Mouse (Mus musculus): ENCODE data around the gene Cacna1f. TPM values are rescaled to one million over a fixed set of nuclear protein-coding genes. Genes with fewer than 3 reads are reported as not detected.

Cacna1f gene
- total and polyA plus RNA-seq, 2 experiments from 2014 or later: 0.10 TPM

DNA sequence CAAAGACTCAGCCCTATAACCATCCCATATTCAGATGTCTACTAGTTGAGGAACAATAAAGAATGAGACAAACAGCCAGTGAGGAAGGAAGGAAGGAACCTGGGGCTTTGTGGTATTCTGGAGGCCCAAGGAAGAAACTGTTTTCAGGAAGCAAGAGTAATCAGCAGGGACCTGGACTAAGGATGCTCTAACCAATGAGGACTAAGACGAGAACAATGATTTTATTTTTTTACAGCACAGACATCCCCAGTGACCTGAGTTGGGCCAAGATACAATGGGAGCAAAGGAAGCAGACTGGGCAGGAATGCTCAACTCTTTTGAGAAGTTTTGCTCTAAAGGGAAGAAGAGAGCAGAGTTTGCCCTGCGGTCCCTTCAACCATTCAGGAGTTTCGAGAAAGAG is 56.1 kb downstream of the Cacna1f start:
- no peak for DNase-seq
- Histone ChIP-seq H3K4me2 (ENCODE audit: low read depth) (no peak overlapping the region), H3K9me3 (ENCODE audit: low read length) (no peaks in the 10 kb centered on the region), H3K36me3 (ENCODE audit: insufficient read depth) (no peaks in the 10 kb centered on the region), H3K27me3 (ENCODE audit: insufficient read depth, low read length) (no peaks in the 10 kb centered on the region), H3K27ac (ENCODE audit: low read depth, low read length) (no peak overlapping the region), H3K4me3 (ENCODE audit: low read depth, low read length) (no peak overlapping the region), H3K9ac (no peak overlapping the region), H3K4me1 (ENCODE audit: insufficient read depth) (no peaks in the 10 kb centered on the region)
- 81% methylated on average over 3 of the region's 3 CpGs for WGBS
- ATAC-seq: no peak
- TF ChIP-seq CTCF (IDR thresholded peaks at IDR 0.05; ENCODE audit: low read depth): no peak

GRCm38 (mm10) chrX:7664791-7665190 is 57.9 kb downstream of the Cacna1f start:
- no peaks in the 10 kb centered on the region for H3K27me3 ChIP-seq (ENCODE audit: insufficient read depth, low read length)
- DNase-seq: no peak
- H3K9ac ChIP-seq: no peak overlapping the region
- WGBS: 73% methylated on average over 11 of the region's 11 CpGs
- H3K9me3 ChIP-seq (ENCODE audit: low read length): no peaks in the 10 kb centered on the region
- H3K4me1 ChIP-seq (ENCODE audit: insufficient read depth): no peaks in the 10 kb centered on the region
- no peaks in the 10 kb centered on the region for H3K36me3 ChIP-seq (ENCODE audit: insufficient read depth)
- no peak overlapping the region for H3K27ac ChIP-seq (ENCODE audit: low read depth, low read length)
- no peak overlapping the region for H3K4me2 ChIP-seq (ENCODE audit: low read depth)
- no peak overlapping the region for H3K4me3 ChIP-seq (ENCODE audit: low read depth, low read length)
- TF ChIP-seq CTCF (IDR thresholded peaks at IDR 0.05; ENCODE audit: low read depth): no peak
- ATAC-seq: peak; percentile 47

DNA sequence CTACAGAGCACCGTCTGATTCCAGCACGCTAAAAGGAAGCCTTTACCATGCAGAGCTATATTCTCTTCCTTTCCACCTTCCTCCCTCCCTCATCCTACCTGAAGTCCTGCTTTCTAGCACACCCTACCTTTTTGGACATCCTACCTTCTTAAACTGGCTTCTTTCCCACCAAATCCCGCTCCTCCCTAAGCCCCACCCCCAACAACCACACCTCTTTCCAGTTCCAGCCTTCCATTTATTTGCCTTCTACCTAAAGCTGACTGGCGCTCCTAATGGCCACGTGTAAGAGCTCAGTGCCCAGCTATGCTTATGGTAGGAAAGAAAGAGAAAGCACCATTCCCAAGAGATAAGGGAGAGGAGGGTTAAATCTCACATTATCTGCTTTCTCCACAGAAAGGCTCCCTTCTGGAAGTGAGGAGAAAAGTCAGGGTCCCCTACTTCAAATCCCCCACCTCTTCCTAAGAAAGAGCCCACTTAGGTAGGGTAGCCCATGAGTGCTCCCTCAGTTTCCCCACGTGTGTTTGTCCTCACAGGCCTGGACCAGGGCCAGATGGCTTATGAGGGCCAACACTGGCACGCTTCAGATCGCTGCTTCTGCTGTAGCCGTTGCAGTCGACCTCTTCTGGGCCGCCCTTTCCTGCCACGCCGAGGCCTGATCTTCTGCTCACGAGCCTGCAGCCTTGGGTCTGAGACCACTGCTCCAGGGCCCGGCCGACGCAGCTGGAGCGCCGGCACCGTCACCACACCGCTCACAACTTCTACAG is 59.0 kb downstream of the Cacna1f start:
- Histone ChIP-seq H3K4me1 (ENCODE audit: insufficient read depth) (no peaks in the 10 kb centered on the region), H3K9ac (no peak overlapping the region), H3K27ac (ENCODE audit: low read depth, low read length) (no peak overlapping the region), H3K36me3 (ENCODE audit: insufficient read depth) (no peaks in the 10 kb centered on the region), H3K4me2 (ENCODE audit: low read depth) (no peak overlapping the region), H3K9me3 (ENCODE audit: low read length) (no peaks in the 10 kb centered on the region), H3K4me3 (ENCODE audit: low read depth, low read length) (no peak overlapping the region), H3K27me3 (ENCODE audit: insufficient read depth, low read length) (no peaks in the 10 kb centered on the region)
- no peak for DNase-seq
- no peak for ATAC-seq
- no peak for TF ChIP-seq CTCF (IDR thresholded peaks at IDR 0.05; ENCODE audit: low read depth)
- WGBS: 72% methylated on average over 21 of the region's 21 CpGs

GRCm38 (mm10) chrX:7670390-7670881 is 63.6 kb downstream of the Cacna1f start:
- H3K4me1 ChIP-seq (ENCODE audit: insufficient read depth): no peaks in the 10 kb centered on the region
- H3K4me2 ChIP-seq (ENCODE audit: low read depth): peak overlapping the region; percentile 52
- peak overlapping the region; percentile 42 for H3K4me3 ChIP-seq (ENCODE audit: low read depth, low read length)
- peak overlapping the region; percentile 52 for H3K9ac ChIP-seq
- ATAC-seq (peak; percentile 77), DNase-seq (peak; percentile 73)
- TF ChIP-seq CTCF (IDR thresholded peaks at IDR 0.05; ENCODE audit: low read depth): no peak
- no peaks in the 10 kb centered on the region for H3K9me3 ChIP-seq (ENCODE audit: low read length)
- H3K27me3 ChIP-seq (ENCODE audit: insufficient read depth, low read length): no peaks in the 10 kb centered on the region
- peak overlapping the region; percentile 75 for H3K27ac ChIP-seq (ENCODE audit: low read depth, low read length)
- H3K36me3 ChIP-seq (ENCODE audit: insufficient read depth): no peaks in the 10 kb centered on the region
- 35% methylated on average over 18 of the region's 19 CpGs for WGBS

DNA sequence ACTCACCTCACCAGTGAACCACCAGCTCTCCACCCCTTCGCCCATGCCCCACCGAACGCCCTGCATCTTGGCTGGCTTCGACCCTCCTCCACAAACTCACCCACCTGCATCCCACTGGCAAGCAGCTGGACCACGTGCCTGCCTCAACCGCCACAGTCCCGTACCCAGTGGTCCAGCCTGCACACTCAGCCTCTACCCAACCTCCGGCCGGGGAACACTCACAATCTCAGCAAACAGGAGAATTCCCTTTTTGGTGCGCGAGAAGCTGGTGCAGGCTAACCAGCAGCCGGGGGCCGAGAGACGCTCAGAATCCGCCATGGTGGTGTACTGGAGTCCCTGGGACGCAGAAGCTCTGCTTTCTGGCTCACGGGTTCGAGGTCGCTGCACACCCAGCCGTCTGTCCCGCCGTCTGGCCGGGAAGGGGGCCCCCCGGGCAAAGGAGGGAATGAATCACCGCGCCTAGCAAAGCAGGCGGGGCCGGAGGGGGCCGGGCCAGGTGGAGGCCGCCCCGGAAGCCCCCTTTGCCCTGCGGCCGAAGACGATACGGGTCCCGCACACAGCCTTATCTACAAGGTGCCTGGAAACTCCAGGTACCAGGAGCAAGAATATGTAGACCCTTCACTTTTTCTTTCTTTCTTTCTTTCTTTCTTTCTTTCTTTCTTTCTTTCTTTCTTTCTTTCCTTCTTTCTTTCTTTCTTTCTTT is 64.2 kb downstream of the Cacna1f start, which contains the start of gene Plp2:
Gene Plp2, minus strand, starts transcription at position 470 of the 703 bp plus-strand sequence.
- peak within 1 kb of the TSS; percentile 42 for H3K4me3 ChIP-seq (ENCODE audit: low read depth, low read length)
- peak within 1 kb of the TSS; percentile 75 for H3K27ac ChIP-seq (ENCODE audit: low read depth, low read length)
- H3K9ac ChIP-seq: peak within 1 kb of the TSS; percentile 52
- ATAC-seq: peak; percentile 53
- H3K36me3 ChIP-seq (ENCODE audit: insufficient read depth): no peaks in the 10 kb centered on the region
- H3K4me1 ChIP-seq (ENCODE audit: insufficient read depth): no peaks in the 10 kb centered on the region
- TF ChIP-seq CTCF (IDR thresholded peaks at IDR 0.05; ENCODE audit: low read depth): no peak
- H3K4me2 ChIP-seq (ENCODE audit: low read depth): peak within 1 kb of the TSS; percentile 52
- 28% methylated on average over 36 of the region's 36 CpGs for WGBS
- H3K27me3 ChIP-seq (ENCODE audit: insufficient read depth, low read length): no peaks in the 10 kb centered on the region
- H3K9me3 ChIP-seq (ENCODE audit: low read length): no peaks in the 10 kb centered on the region
- DNase-seq: peak; percentile 36

DNA sequence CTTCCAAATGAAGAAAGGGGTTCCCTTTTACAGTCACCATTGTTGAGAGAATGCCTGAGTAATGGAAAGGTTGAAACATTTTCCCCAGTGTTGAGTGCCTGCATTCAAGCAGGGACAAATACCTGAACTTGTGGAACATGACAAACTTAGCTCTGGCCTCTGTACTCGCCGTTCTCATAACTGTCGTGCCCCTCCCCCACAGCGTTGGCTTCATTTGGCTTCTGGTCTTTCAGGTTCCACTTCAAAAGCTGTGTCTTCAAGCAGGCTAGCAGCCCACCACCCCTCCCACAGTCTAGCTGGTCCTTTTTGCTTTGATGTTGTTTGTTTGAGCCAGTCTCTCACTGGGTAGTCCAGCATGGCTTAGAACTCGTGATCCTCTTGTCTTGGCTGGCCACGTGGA is 65.9 kb downstream of the Cacna1f start:
- H3K36me3 ChIP-seq (ENCODE audit: insufficient read depth): no peaks in the 10 kb centered on the region
- H3K4me3 ChIP-seq (ENCODE audit: low read depth, low read length): no peak overlapping the region
- no peaks in the 10 kb centered on the region for H3K27me3 ChIP-seq (ENCODE audit: insufficient read depth, low read length)
- WGBS: 68% methylated on average over 6 of the region's 6 CpGs
- no peak overlapping the region for H3K9ac ChIP-seq
- no peak for TF ChIP-seq CTCF (IDR thresholded peaks at IDR 0.05; ENCODE audit: low read depth)
- H3K9me3 ChIP-seq (ENCODE audit: low read length): no peaks in the 10 kb centered on the region
- no peaks in the 10 kb centered on the region for H3K4me1 ChIP-seq (ENCODE audit: insufficient read depth)
- H3K4me2 ChIP-seq (ENCODE audit: low read depth): no peak overlapping the region
- no peak overlapping the region for H3K27ac ChIP-seq (ENCODE audit: low read depth, low read length)
- DNase-seq (no peak), ATAC-seq (no peak)

All from forebrain, postnatal 0 days (tissue).